Mouse (Mus musculus) heart, adult 11 months (tissue): ENCODE results near the gene Ankrd9.

Experiments used
- DNase-seq: peaks from one replicate; pipeline ENCODE4 v3.0.0; 2022

Ankrd9 gene

GRCm38 (mm10) chr12:110989409-110989808 is 10.6 kb upstream of the Ankrd9 start:
- peak; percentile 63 for DNase-seq

- peak; percentile 97 for DNase-seq
Observed at GRCm38 (mm10) chr12:110986536-110987425, 7.9 kb upstream of the Ankrd9 start.

GRCm38 (mm10) chr12:110985141-110985540 is 6.3 kb upstream of the Ankrd9 start:
- DNase-seq = peak; percentile 87

GRCm38 (mm10) chr12:110984598-110984997 is 5.8 kb upstream of the Ankrd9 start:
- no peak for DNase-seq

- DNase-seq = peak; percentile 88
Observed at GRCm38 (mm10) chr12:110983714-110984113, 4.9 kb upstream of the Ankrd9 start.

GRCm38 (mm10) chr12:110983083-110983482 is 4.2 kb upstream of the Ankrd9 start:
- peak; percentile 87 for DNase-seq

GRCm38 (mm10) chr12:110981736-110982135 is 2.9 kb upstream of the Ankrd9 start:
- DNase-seq = peak; percentile 79

- DNase-seq = no peak
Observed at GRCm38 (mm10) chr12:110979808-110980207, 968 bp upstream of the Ankrd9 start.

- DNase-seq = no peak
Observed at GRCm38 (mm10) chr12:110977896-110978606, 789 bp downstream of the Ankrd9 start.

GRCm38 (mm10) chr12:110977345-110977733 is 1.5 kb downstream of the Ankrd9 start:
- DNase-seq = peak; percentile 91

GRCm38 (mm10) chr12:110976589-110977344 is 2.1 kb downstream of the Ankrd9 start:
- DNase-seq = peak; percentile 92

- peak; percentile 98 for DNase-seq
Observed at GRCm38 (mm10) chr12:110975838-110976468, 2.9 kb downstream of the Ankrd9 start.

- DNase-seq = peak; percentile 92
Observed at GRCm38 (mm10) chr12:110975385-110975784, 3.5 kb downstream of the Ankrd9 start.

- no peak for DNase-seq
Observed at GRCm38 (mm10) chr12:110974726-110975125, 4.1 kb downstream of the Ankrd9 start.

GRCm38 (mm10) chr12:110974295-110974694 is 4.5 kb downstream of the Ankrd9 start:
- peak; percentile 98 for DNase-seq

- DNase-seq = no peak
Observed at GRCm38 (mm10) chr12:110973829-110974228, 5.0 kb downstream of the Ankrd9 start.

- DNase-seq = no peak
Observed at GRCm38 (mm10) chr12:110971972-110972371, 6.9 kb downstream of the Ankrd9 start.

GRCm38 (mm10) chr12:110970408-110970807 is 8.4 kb downstream of the Ankrd9 start:
- DNase-seq = no peak

- no peak for DNase-seq
Observed at GRCm38 (mm10) chr12:110967146-110967545, 11.7 kb downstream of the Ankrd9 start.

- no peak for DNase-seq
Observed at GRCm38 (mm10) chr12:110966079-110966478, 12.8 kb downstream of the Ankrd9 start.

- no peak for DNase-seq
Observed at GRCm38 (mm10) chr12:110965500-110965899, 13.3 kb downstream of the Ankrd9 start.

- DNase-seq = no peak
Observed at GRCm38 (mm10) chr12:110961973-110962372, 16.9 kb downstream of the Ankrd9 start.
